Mouse (Mus musculus) forelimb bud, embryonic 11.5 days (tissue): ENCODE results near the gene Eps15l1.
A peak's percentile ranks its signal among the peaks of the same experiment; 100 is the strongest.

Source experiments
- DNase-seq: peaks from one replicate; pipeline ENCODE4 v3.0.0-alpha.2; 2012; ENCODE audit warnings: low read depth, low spot score

Gene Eps15l1

DNA sequence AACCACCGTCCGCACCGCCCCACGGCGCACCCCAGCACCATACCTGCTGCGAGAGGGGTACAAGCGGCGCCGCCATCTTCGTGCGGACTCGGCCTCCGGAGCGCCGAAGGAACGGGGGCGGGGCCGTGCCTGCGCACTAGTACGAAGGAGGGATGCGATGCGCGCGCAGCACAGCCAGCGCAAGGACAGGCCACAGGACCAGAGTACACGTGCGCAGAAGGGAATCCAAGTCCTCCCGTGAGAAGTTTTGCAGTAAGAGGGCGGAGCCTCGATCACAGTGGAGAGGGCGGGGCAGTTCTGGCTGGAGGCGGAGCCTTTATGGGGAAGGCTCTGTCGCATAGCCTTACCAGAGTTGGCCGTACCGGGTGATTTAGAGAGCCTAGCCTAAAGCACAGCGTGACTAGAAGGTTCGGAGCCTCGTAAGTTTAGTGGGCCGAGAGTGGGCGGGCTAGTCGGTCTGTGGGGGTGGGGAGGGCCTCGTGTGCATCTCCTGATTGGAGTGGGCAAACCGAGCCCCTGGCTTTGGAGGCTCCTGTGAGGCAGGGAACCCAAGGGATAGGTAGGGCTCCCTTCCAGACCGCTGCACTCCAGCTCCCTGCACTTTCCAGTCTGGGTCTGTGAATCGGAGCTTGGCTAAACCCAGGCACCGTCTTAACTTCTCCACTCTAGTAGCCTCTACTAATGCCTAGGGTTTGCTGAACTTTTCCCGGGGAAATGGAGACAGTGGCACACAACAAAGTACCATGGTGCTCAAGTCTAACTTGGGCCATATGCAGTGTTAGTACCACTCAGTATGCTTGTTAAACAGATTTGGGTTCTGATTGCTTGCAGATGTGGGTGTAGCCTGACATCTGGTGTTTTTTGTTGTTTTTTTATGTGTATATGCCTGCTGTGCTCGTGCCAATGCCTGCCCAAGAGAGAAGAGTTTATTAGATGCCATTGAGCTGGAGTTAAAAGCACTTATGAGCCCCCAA, at the start of gene Eps15l1:
Gene Eps15l1, minus strand, starts transcription at position 99 of the 974 bp plus-strand sequence.
- DNase-seq = peak; percentile 99

DNA sequence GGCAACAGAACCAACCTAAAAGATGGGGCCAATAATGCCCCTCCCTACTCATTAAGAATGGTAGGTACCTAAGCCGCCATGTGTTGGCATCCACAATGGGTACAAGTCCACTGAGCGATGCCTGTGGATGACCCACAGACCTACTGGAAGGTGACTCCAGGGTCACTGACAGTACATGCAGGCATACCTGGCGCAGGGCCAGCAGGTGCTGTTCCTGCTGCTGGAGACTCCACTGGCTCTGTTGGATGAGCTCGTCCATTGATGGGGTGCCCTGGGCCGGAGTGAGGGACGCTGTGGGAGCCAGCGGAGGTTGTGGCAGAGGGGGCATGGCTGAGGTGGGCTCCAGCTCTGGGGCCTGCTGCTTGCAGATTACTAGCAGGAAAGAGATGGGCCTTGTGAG, 49.4 kb upstream of the Eps15l1 start:
- no peak for DNase-seq

DNA sequence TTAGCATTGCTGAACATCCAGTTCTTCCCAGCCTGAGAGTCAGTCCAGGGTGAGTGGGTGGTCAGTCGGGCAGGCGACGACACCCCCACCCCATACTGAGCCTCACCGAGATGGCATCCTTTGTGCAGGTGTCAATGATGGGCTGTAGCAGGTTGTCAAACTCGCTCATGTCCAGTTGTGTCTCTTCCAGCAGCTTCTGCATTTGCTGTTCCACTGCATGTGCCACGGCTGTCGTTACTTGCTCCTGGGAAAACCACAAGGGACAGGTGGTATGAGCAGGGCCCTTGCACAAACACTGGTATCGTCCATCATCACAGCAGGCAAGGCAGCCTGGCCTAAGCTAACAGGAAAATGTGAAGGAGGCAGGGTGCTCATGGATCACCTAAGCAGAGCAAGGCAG, 48.7 kb upstream of the Eps15l1 start:
- no peak for DNase-seq

DNA sequence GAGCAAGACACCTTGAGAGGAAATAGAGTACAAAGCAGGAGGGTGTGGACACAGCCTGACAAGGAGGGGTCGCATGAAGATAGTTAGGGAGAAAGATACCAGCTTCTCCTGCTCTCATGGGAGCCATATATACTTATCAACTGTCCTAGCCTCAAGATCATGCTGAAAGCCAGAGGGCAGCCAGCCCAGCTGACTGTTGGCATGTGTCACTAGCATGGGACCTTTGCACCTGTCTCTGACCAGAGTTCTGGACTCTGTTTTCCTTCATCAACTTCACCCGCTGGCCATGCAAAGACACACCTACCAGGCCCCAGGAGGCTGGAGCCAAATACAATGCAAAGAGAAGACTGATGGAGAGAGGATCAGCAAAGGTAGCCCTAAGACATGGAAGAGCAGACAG, 48.0 kb upstream of the Eps15l1 start:
- no peak for DNase-seq

DNA sequence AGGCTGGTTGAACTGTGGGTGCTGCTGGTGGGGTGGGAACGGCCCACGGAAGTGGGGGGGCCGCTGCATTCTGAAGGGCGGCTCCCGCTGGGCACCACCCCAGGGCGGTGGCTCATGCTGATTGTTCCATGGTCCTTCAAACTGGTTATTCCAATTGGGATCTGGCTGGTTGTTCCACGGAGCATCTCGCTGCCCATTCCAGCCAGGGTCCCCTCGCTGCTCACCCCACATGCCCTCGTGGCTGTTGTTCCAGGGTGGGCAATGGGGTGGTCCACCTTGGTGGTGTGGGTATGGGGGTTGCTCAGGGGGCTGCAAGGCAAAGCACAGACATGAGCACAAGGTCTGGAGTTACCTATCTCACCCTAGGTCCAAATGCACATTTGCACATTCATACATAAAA, 43.0 kb upstream of the Eps15l1 start:
- no peak for DNase-seq

DNA sequence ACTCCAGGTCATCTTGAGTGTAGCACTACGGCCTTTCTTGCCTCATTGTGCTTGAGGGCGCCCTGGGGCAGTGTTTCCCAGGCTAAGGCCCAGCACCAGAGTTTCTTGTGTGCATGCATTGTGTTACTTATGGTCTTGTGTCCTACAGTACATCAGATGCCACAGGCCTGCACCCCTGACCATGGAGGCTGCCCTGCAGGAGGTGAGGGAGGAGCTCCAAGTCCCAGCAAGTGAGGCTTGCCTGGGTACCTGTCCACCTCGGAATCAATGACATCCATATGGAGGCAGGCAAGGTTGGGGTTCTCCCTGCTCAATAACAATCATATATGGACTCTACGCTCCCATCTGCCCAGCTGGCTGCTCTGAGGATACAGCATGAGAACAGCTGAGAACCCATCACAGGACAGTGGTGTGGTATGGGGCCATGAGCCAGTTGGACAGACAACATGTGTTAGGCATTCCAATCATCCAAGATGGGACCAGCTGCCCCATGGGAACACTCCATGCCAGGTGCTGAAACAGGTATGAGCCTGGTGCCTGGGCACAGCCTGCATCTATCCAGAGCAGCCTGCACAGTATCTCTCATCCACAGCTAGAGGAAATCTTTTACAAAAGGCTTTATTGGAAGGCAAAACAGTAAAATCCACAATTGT, 38.7 kb upstream of the Eps15l1 start:
- no peak for DNase-seq

DNA sequence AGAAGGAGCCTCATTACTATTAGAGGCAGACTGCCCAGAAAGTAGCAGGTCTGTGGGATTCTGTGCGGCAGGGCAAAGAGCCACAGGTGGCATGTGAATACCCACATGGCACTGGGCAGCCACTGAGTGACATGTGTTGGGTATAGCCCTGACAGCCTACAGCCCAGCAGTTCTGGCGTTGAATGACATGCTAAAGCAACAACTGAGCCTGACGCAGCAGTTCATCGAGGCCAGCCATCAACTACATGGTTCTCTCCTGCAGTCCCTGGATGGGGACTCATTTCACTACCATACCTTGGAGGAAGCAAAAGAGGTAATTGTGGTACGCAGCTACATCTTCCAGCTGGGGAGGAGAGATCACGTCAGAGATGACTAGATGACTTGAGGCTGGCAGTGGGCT, 37.2 kb upstream of the Eps15l1 start:
- DNase-seq = no peak

DNA sequence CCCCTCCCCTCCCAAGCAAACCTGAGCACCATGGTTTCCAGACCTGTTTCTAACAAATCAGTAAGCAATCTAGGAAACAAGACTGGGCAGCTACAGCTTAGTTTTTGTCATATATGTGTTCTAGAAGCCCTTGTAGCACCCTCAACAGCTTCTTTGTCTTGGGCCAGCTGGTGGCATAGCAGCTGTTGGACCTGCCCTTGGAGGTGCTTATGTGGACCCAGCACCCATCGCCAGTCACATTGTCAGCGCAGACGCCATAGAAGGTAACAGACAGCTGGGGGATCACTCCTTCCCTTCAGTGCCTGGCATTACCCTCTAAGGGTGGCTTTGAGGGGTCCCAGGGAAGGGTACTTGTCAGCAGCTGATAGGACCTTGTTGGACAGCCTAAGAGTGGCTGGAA, 36.5 kb upstream of the Eps15l1 start:
- no peak for DNase-seq

DNA sequence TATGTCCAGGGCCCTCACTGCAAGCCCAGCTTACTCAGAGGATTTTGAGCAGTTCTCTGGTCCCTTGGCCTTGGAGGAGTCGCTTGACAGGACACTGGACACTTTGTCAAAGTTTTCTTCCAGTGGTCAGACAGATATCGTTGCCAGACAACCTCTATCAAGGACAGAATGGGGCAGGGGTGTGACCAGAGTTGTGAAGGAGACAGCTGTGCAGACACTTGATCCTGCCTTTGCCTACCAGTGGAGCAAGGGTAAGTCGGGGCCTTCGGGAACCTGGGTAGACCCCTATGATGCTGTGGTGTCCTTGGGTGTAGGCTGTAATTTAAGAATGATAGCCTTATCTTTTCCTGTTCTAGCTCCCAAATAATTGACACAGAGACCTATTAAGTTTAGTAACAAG, 34.1 kb upstream of the Eps15l1 start:
- DNase-seq = no peak

DNA sequence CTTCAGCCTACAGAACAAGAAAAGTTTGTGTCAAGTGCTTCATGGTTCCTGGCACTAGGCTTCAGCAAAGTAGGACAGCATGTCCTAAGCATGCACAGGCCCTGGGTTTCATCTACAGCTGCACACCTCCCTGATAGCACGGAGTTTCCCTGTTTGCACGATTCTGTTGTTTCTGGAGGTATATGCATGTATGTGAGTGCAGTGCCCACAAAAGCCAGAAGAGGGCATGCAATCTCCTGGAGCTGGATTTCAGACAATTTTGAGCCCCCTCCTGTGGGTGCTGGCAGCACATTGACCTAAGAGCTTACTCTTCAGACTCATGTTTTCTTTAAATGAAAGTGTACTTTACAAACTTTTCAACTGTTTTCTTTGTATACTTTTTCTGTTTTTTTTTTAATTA, 32.6 kb upstream of the Eps15l1 start:
- no peak for DNase-seq

DNA sequence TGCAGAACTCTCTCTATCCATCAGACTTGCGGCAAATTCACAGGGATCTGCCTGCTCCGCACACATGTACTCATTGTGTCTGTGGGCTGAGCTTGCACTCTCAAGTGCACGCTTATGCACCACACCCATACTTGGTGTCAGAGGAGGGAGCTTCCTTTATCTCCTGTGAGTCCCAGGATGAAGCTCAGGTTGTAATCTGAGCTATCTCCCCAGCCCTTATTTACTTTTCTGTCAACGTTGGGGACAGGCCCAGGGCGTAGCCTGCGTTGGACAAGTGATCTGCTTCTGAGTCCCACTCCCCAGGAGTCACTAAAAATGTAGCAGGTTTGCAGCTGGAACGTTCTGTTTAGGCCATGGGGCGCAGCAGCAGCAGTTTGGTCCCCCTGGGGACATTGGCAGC, 30.3 kb upstream of the Eps15l1 start:
- no peak for DNase-seq

DNA sequence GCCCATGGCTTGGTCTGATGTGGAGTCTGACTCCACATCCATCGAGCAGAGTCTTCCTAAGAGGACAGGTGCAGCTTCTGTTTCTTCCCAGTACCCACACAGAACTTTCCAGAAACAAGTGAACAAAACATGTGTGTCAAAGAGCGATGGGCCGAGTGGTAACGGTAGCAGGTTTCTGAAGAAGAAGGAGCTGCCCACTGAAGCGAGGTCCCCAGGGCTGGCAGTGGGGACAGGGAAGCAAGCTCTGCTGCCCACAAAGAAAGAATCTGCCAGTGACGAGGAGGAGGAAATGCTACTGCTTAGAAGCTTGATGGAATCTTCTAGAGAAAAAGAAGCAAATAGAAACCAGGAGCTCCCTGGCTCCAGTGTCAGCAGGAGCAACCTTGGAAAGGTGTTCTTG, 23.8 kb upstream of the Eps15l1 start:
- DNase-seq = no peak

DNA sequence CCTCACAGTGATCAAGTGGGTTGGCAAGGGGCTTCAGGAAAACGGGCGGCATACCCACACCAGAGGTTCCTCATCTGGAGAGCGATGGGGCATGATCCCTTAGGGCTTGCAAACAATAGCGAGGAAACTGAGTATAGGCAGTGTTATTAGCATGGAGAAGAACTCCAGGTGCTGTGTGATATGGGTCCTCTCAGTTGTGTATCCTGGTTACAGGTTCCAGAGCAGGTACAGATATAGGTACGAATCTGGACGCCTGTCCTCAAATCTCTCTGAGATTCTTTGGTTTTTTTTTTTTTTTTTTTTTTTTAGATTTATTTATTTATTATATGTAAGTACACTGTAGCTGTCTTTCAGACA, 22.7 kb upstream of the Eps15l1 start:
- DNase-seq = no peak

DNA sequence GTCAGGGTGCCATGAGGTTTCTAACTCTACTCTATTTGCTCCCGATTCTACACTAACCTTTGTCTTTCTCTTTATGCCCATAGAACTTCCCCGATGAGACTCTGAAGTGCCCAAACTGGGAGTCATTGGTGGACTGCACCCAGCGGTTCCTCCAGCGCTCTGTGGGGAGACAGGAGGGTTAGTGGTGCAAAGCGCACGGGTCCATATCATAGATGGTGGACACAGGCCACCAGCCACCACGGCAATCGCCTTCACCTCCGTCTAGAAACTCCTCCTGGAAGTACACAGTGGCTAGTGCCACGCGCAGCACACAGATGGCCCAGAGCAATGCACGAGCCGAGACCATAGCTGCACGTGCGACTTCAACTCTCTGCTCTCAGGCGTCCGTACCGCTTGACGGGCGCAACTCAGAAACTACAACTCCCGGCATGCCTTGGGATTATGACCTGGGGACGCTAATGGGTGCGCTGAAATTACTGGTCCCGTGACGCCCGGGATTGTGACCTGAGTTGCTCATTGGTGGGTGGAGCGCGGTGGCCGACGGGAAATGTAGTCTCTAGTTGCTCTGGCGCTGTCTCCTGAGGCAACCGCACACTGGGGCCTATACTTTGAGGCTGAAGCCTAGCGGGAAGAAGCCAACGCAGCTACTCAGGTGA, 22.2 kb upstream of the Eps15l1 start, which contains the start of the genes Calr3 and 1700030K09Rik:
Gene Calr3, minus strand, starts transcription at position 533 of the 656 bp plus-strand sequence.
Gene 1700030K09Rik, plus strand, starts transcription at position 543 of the 656 bp plus-strand sequence.
- peak; percentile 97 for DNase-seq

DNA sequence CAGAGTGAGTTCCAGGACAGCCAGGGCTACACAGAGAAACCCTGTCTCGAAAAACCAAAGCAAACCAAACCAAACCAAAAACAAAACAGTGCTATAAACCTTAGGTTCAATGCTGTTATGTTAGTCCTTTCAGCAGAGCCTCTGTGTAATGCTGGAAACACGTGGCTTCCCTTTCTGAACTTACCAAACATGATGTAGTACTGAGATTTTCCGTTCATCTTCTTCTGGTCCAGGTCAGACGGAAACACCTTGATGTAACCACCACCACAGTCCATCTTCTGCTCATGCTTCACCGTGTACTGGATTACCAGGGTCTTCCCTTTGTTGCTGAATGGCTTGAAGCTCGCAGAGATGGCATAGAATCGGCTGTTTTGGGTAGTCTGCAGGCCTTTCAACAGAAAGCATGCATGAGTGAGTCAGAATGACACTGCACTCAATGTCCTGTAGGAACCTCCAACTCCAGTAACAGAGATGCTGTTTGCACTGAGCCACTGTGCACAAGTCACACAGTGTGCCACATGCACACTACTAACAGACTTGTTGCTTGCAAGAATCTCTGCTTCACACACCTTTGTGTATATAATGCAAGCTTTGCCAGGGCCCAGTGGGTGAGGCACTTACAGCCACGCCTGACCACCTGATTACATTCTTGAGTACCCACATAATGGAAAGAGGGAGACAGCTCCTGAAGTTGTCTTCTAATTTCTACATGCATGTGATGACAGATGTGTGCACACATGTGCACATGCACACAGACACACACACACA, 17.2 kb upstream of the Eps15l1 start:
- no peak for DNase-seq

DNA sequence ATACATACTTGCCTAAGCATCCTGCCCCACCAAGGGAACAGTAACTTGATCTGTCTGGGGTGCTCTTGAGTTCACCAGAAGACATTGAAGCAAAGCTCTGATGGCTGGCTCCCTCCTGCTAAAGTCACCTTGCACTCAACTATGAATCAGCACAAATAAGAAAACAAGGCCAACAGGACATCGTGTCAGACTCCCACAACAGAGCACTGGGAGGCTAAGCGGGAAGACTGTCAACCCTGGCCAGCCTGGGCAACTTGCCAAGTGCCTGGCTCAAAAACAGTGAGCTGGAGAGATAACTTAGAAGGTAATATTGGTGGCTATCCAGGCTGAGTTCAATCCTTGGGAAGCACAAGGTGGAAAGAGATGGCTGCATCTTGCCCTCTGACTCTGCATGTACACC, 13.7 kb upstream of the Eps15l1 start:
- no peak for DNase-seq

DNA sequence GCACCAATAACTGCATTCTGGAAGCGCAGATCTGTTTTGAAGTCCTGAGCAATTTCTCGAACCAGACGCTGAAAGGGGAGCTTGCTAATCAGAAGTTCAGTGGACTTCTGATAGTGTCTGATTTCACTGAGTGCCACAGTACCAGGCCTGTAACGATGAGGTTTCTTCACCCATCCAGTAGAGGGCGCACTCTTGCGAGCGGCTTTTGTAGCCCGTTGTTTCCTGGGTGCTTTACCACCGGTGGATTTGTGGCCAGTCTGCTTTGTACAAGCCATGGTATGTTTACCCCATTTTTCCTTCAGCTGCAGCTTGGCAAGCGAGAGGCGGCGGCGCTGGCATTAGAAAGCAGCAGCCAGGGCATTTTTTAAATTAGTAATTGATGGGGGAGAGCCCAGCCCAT, 8.4 kb upstream of the Eps15l1 start:
- DNase-seq = no peak

DNA sequence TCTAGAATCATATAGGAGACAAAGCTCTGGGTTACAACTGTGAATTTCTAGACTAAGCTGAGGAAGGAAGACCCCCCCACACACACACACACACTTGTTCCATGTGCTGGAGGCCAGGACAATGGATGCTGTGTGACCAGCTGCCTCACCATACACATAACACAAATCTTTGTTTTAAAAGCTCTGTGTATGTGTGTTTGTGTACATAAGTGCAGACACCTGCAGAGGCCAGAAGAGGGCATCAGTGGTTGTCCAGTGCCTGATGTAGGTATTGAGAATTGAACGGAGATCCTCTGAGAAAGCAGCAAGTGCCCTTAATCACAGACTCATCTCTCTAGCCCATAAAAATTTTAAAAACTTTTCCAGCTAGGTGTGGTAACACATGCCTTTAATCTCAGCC, 1.7 kb upstream of the Eps15l1 start:
- no peak for DNase-seq

DNA sequence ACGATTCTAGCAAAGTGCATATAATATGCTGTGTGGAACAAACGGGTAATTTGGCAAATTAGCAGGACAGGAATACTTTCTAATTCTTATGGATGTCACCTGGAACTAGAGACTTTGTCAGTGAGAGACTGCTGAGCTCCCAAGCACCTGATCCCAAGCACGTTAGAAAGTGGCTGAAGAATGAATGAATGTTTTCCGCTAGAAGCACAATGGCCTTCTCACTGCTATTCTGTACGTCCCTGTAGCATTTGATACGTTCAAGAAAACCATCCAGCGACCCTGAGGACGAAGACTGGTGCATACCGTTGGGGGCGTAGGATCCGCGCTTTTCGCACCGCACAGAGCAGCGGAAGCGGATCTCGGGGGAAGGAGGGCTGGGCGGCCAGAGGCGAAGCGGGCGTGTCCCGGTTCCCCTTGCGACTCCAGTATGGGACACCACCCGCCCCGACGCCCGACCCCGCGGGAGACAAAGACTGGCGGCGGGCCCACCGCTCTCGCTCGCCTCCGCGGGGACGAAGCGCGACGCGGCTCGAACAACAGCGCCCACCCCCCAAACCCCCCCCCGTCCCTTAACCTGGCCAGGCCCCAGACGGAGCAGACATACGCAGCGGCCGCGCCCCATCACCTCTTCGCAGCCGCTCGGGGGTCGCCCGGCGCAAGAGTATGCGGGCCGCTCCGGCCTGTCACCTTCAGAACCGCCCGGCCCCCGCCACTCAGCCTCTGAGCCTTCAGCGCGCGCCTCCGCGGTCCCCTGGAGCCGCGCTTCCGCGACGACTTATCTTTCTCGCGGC, 494 bp downstream of the Eps15l1 start:
- DNase-seq = peak; percentile 17

DNA sequence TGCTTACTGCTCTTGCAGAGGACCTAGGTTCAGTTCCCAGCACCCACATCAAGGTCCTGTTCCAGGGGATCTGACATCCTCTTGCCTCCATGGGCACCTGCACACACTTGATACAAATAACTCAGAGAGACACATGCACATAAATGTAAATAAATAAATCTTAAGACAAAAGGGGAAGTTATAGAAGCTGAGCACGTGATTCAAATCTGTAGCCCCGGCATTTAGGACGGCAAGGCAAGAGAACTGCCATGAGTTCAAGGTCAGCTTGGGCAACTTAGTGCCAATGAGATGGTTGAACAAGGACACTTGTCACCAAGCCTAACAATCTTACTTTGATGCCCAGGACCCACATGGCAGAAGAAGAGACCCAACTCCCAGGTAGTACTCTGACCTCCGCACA, 3.2 kb downstream of the Eps15l1 start:
- no peak for DNase-seq

DNA sequence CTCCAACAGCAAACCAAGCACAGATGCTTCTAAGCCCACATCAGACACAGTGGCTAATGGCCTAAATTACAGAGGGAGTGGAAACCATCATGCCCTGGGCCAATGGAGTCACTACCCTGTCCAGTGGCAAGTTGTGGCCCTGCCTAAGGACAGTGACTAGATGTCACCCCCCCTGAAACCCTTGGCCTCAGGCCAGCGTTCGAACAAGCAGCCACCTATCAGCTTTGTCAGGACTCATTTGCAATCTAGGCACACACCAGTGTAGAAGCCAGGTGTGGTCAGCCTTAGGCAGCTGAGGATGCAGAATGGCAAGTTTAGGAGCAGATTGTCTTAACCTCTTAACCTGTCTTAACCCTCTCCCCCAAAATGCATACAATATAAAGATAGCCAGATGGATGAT, 6.0 kb downstream of the Eps15l1 start:
- no peak for DNase-seq
